Mouse (Mus musculus) cortical plate, adult 2 months (tissue): Measurements from ENCODE around the gene Tns1. TPM values are rescaled to one million over a fixed set of nuclear protein-coding genes. Genes with fewer than 3 reads are reported as not detected.

Experiments
- H3K27ac ChIP-seq: fragments of 200-500 bp; 2 replicates; pipeline ENCODE4 v1.5.1; 2012; ENCODE audit warnings: low read length, control low read depth, inconsistent platforms; ENCODE audit not compliant: insufficient read depth
- H3K4me1 ChIP-seq: fragments of 200-500 bp; 2 replicates; pipeline ENCODE4 v1.6.1; 2011; ENCODE audit warnings: low read length; ENCODE audit not compliant: control insufficient read depth, insufficient read depth
- H3K4me3 ChIP-seq: fragments of 200-500 bp; 2 replicates; pipeline ENCODE4 v1.5.1; 2011; ENCODE audit warnings: mild to moderate bottlenecking, low read length, control low read depth; ENCODE audit not compliant: insufficient read depth
- CTCF ChIP-seq: fragments of 200-500 bp; IDR thresholded peaks from 2 replicates; pipeline ENCODE4 v1.5.1; 2011; ENCODE audit warnings: mild to moderate bottlenecking, control low read depth, low read length; ENCODE audit not compliant: insufficient read depth; ENCODE audit errors: extremely low read depth
- POLR2A ChIP-seq: fragments of 200-500 bp; IDR thresholded peaks from 2 replicates; pipeline ENCODE4 v1.6.1; 2011; ENCODE audit warnings: mild to moderate bottlenecking, low read length, control low read depth; ENCODE audit not compliant: insufficient read depth; ENCODE audit errors: extremely low read depth
- polyA plus RNA-seq: library from polyadenylated mRNA; depleted of rRNA; stranded (reverse); fragments of >200 nt; gene quantifications from 2 replicates; pipeline ENCODE4 v1.2.3, GENCODE M21; 2012

The Tns1 gene
- polyA plus RNA-seq, 1 experiment, result 23.0 TPM

GRCm38 (mm10) chr1:73999533-73999932, 124.7 kb downstream of the Tns1 start:
- no peak for TF ChIP-seq CTCF
- no peak for TF ChIP-seq POLR2A
- H3K4me3 ChIP-seq, result no peak overlapping the region
- no peaks in the 10 kb centered on the region for H3K4me1 ChIP-seq
- peak overlapping the region; percentile 99 for H3K27ac ChIP-seq

GRCm38 (mm10) chr1:73998925-73999375, 125.3 kb downstream of the Tns1 start:
- TF ChIP-seq POLR2A (no peak), CTCF (no peak)
- Histone ChIP-seq H3K27ac (peak overlapping the region; percentile 68), H3K4me1 (no peaks in the 10 kb centered on the region), H3K4me3 (no peak overlapping the region)

DNA sequence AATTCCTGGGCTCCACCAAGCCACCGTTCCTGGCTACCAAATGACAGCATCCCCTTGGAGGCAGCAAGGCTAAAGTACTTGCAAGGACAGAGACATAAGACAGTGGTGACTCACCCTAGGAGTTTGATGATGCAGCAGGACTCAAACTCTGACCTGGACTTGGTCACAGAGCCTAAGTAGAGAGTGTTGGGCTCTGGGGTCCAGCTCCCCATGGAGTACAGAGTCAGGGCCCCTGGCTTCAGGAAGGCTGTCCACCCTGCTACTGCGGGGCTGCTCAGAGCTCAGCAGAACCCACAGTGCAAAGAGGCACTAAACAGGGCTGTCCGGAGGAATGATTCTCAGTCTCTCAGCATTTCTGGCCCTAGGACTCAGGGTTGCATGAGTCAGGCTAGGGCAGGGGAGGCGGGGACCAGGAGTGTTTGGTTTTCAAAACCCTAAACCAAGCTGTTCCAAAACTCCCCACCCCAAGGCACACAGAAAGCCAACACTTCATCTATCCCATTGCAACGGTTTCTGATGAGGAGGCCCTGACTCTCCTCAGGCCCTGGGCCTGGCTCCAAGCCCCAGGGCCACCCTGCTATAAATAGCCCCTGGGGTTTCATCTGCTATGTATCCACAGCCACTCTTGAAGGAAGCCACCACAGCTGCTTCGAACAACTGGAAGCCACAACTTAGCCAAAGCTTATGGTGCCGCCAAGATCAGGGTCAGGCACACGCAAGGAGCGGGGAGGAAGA, 126.0 kb downstream of the Tns1 start:
- H3K4me1 ChIP-seq, result no peaks in the 10 kb centered on the region
- TF ChIP-seq CTCF, result no peak
- no peak for TF ChIP-seq POLR2A
- H3K4me3 ChIP-seq, result no peak overlapping the region
- peak overlapping the region; percentile 68; the same call in 1 of the 2 replicates for H3K27ac ChIP-seq

GRCm38 (mm10) chr1:73997341-73997740, 126.9 kb downstream of the Tns1 start:
- H3K4me3 ChIP-seq, result no peak overlapping the region
- TF ChIP-seq POLR2A (no peak), CTCF (no peak)
- no peaks in the 10 kb centered on the region for H3K4me1 ChIP-seq
- H3K27ac ChIP-seq, result no peak overlapping the region

DNA sequence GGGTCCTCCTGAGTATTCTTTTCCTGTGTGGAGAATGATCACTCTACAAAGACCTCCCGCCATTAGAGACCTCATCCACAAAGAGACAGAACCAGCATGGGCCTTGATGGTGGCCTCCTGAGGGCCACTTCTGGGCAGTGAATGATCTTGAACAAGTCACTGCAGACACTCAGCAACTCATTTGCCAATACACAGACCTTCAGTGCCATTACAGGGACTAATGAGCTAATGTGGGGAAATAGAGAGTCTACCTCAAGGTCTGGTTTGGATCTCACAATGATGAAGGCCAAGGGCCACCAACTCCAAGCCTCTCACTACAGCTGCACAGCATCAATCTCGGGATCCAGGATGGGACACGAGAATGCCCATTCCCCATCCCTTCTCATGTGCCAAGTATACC, 127.6 kb downstream of the Tns1 start:
- Histone ChIP-seq H3K27ac (no peak overlapping the region), H3K4me3 (no peak overlapping the region), H3K4me1 (peaks cover 1% of the 10 kb centered on the region; the same call in 1 of the 2 replicates)
- TF ChIP-seq CTCF (no peak), POLR2A (no peak)

DNA sequence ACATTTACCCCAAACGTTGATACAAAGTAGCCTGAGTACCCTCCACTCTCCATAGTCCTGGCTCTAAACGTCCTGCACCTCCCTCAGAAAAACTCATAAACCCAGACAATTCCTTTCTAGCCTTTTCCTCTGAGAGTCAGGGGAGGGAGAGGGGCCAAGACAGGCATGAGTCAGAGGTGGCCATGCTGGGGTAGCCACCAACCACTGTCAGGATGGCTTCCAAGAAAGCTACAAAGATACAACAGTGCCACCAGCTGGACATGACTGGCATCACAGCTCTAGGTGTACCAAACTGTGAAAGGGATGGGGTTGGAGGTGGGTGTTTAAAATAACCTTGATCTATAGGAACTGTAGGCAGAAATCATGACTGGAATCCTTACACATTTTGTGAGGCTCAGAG, 128.0 kb downstream of the Tns1 start:
- no peak overlapping the region for H3K27ac ChIP-seq
- TF ChIP-seq POLR2A (no peak), CTCF (peak; percentile 76)
- no peak overlapping the region for H3K4me3 ChIP-seq
- peaks cover 4% of the 10 kb centered on the region; the same call in 1 of the 2 replicates for H3K4me1 ChIP-seq

GRCm38 (mm10) chr1:73995063-73995810, 129.0 kb downstream of the Tns1 start:
- Histone ChIP-seq H3K27ac (no peak overlapping the region), H3K4me3 (no peak overlapping the region), H3K4me1 (peaks cover 4% of the 10 kb centered on the region; the same call in 1 of the 2 replicates)
- no peak for TF ChIP-seq CTCF
- TF ChIP-seq POLR2A, result no peak

DNA sequence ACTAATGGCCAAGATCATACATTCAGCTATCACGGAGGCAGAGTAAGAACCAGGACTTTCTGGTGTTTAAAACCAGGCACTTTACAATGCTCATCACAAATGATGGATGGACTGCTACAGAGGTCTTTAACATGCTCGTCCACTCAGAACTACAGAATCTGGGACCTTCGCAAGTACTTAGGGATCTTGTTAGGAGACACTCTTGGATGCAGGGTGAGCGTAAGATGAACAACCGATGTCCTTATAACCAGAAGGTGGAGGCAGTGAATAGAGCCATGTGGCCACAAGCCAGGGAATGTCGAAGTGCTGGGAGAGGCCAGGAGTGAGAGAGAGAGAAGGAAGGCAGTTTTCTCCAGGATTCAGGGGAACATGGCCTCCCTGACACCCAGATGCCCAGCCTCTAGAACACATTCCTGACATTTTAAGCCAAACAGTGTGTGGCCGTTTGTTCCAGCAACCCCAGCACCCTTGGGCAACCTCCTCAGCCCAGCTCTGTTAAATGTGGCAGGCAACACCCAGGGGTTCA, 130.3 kb downstream of the Tns1 start:
- Histone ChIP-seq H3K4me3 (no peak overlapping the region), H3K4me1 (peaks cover 4% of the 10 kb centered on the region; the same call in 1 of the 2 replicates), H3K27ac (no peak overlapping the region)
- TF ChIP-seq CTCF (no peak), POLR2A (no peak)

DNA sequence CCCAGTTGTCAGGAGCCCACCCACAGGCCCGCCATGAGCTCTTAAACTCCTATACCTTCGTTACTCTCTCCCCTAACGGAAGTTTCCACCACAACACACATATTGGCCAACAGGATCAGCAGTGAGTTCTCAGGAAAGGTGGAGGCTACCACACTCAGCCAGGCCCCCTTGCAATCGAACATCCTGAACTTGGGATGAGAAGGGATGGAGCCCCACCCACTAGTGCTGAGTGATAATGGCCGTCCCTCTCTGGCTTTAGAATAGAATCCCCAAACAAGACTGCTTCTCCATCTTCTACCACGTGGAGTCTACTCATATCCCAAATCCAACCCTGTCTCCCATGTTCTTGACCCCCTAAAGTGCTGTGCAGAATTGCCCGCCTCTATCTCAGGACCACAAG, 131.0 kb downstream of the Tns1 start:
- H3K4me1 ChIP-seq, result peaks cover 4% of the 10 kb centered on the region; the same call in 1 of the 2 replicates
- H3K4me3 ChIP-seq, result no peak overlapping the region
- H3K27ac ChIP-seq, result no peak overlapping the region
- no peak for TF ChIP-seq CTCF
- TF ChIP-seq POLR2A, result no peak

DNA sequence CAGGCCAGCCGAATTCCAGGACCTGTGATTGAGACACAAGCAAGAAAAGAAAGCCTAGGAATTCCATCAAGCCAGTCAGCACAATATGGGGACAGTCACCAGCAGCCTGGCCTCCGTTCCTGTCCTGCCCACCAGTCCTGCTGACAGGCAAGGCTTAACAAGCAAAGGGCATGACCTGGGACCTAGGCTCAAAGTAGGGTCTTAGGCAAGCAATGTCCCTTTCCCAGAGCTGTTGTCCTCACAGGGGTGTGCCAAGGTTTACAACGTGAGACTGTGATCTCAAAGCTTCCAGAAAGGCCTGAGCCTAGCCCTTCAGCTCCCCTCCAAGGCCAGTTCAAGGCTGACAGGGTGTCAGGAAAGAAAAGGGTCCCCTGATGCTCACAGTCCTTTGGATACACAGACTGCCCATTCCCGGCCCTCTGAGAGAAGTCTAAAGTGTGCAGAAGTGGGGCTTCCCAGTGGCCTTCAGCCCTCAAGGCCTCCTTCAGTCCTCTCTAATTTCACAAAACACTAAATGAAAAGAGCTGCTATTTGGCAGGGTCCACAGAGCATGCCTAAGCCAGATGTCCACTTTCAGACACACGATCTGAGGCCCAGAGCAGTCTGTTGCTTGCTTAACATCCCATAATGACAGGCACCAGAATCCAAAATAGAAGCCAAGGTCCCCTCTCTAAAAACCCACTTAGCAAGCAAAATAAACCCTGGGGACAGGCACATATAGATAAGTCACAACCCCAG, 131.9 kb downstream of the Tns1 start:
- H3K4me3 ChIP-seq, result no peak overlapping the region
- no peak overlapping the region for H3K27ac ChIP-seq
- TF ChIP-seq POLR2A, result no peak
- peaks cover 4% of the 10 kb centered on the region; the same call in 1 of the 2 replicates for H3K4me1 ChIP-seq
